Mouse (Mus musculus) liver, adult 2 months (tissue): ENCODE data around the gene Gm266. TPM values are rescaled to one million over a fixed set of nuclear protein-coding genes. Genes with fewer than 3 reads are reported as not detected.
"Not testable (repeated sequence)": the region's sequence is repeated elsewhere in the genome, so short reads cannot be mapped to it uniquely, and the experiment has no call there.

ENCODE experiments used
- DNase-seq: peaks from one replicate; pipeline ENCODE4 v3.0.0-alpha.2; 2011; ENCODE audit warnings: low read depth, low spot score; ENCODE audit errors: extremely low read depth
- H3K27ac ChIP-seq: fragments of 200-500 bp; replicated peaks from 2 replicates; pipeline ENCODE4 v1.5.1; 2012; ENCODE audit warnings: low read depth, mild to moderate bottlenecking, control low read depth, inconsistent platforms, low read length; ENCODE audit not compliant: insufficient read depth
- H3K27me3 ChIP-seq: fragments of 200-500 bp; 2 replicates; pipeline ENCODE4 v1.6.1; 2012; ENCODE audit warnings: mild to moderate bottlenecking, moderate library complexity, low read length, inconsistent platforms; ENCODE audit not compliant: control insufficient read depth, insufficient read depth
- H3K36me3 ChIP-seq: fragments of 200-500 bp; 2 replicates; pipeline ENCODE4 v1.6.1; 2012; ENCODE audit warnings: low read length, inconsistent platforms; ENCODE audit not compliant: control insufficient read depth, insufficient read depth
- H3K4me1 ChIP-seq: fragments of 200-500 bp; 2 replicates; pipeline ENCODE4 v1.6.1; 2011; ENCODE audit warnings: low read length; ENCODE audit not compliant: control insufficient read depth, insufficient read depth
- H3K4me3 ChIP-seq: fragments of 200-500 bp; 2 replicates; pipeline ENCODE4 v1.5.1; 2011; ENCODE audit warnings: low read depth, mild to moderate bottlenecking, control low read depth, low read length, moderate library complexity; ENCODE audit not compliant: insufficient read depth
- H3K79me2 ChIP-seq: fragments of 200-500 bp; 2 replicates; pipeline ENCODE4 v1.6.1; 2012; ENCODE audit warnings: inconsistent platforms, mild to moderate bottlenecking, low read length, moderate library complexity; ENCODE audit not compliant: control insufficient read depth, insufficient read depth
- H3K9ac ChIP-seq: fragments of 200-500 bp; 2 replicates; pipeline ENCODE4 v1.6.1; 2012; ENCODE audit warnings: low read depth, mild to moderate bottlenecking, control low read depth, inconsistent platforms, low read length
- CTCF ChIP-seq: fragments of 200-500 bp; IDR thresholded peaks from 2 replicates; pipeline ENCODE4 v1.5.1; 2011; ENCODE audit warnings: low read depth, low read length, control low read depth
- POLR2A ChIP-seq: fragments of 200-500 bp; IDR thresholded peaks from 2 replicates; pipeline ENCODE4 v1.6.1; 2011; ENCODE audit warnings: low read length, control low read depth; ENCODE audit not compliant: insufficient read depth; ENCODE audit errors: extremely low read depth
- WGBS: fragments of 180-500 bp; shearing (Covaris S2); methylation state at CpG from one replicate; pipeline ENCODE4 v1.1.7; 2018; 5-methylcytosine and 5-hydroxymethylcytosine counted together
- polyA plus RNA-seq: library from polyadenylated mRNA; depleted of rRNA; stranded (reverse); fragments of >200 nt; gene quantifications from 2 replicates; pipeline ENCODE4 v1.2.3, GENCODE M21; 2012
- total RNA-seq: library from RNA; depleted of rRNA; stranded (reverse); fragments of >200 nt; gene quantifications from 2 replicates; pipeline ENCODE4 v1.2.3, GENCODE M21; 2014

The Gm266 gene
- total and polyA plus RNA-seq, 2 experiments, result not detected

DNA sequence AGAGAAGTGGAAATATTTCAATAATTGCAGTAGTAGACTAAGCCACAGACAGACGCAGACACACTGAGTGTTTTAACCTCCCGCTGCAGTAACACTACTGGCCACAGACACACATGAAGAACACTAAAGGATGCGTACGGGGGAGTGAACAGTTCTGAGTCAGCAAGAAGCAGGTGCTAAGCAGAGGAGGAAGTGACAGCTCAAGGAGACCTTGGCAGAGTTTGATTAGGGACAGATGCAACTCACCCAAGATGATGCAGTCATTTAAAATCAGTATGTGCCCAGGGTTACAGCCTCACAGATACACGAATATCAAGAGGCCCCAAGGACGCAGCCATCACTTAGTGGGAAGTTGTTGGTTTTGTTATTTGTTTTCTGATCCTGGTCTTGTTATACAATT is 31.2 kb upstream of the Gm266 start:
- DNase-seq, result no peak
- H3K4me3 ChIP-seq, result no peak overlapping the region
- no peak for TF ChIP-seq POLR2A
- TF ChIP-seq CTCF, result no peak
- no peaks in the 10 kb centered on the region for H3K36me3 ChIP-seq
- H3K27ac ChIP-seq, result no peak overlapping the region
- no peaks in the 10 kb centered on the region for H3K27me3 ChIP-seq
- 90% methylated on average over 6 of the region's 6 CpGs for WGBS
- H3K79me2 ChIP-seq, result no peaks in the 10 kb centered on the region
- no peak overlapping the region for H3K9ac ChIP-seq
- H3K4me1 ChIP-seq, result peaks cover 16% of the 10 kb centered on the region

DNA sequence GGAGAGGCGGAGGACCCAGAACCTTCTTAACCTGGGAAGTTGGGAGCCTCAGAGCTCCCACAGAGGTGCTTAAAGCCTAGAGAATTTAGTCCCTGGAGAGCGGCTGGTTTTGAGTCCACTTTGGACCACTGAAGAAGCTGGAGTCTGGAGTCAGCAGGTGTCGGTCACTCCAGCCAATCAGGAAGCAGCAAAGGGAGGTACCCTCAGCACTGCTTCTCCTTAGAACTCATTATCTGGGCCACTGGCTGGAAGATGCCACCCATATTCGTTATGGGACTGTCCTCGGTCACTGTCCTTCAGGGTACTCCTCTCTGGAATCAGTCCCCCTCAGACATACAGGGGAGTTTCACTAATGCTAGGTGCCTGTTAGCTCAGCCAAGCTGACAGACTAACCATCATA is 30.3 kb upstream of the Gm266 start:
- DNase-seq, result no peak
- H3K36me3 ChIP-seq, result no peaks in the 10 kb centered on the region
- H3K27ac ChIP-seq, result no peak overlapping the region
- no peaks in the 10 kb centered on the region for H3K27me3 ChIP-seq
- no peak overlapping the region for H3K4me3 ChIP-seq
- WGBS, result 98% methylated on average over 5 of the region's 5 CpGs
- no peaks in the 10 kb centered on the region for H3K79me2 ChIP-seq
- TF ChIP-seq POLR2A, result no peak
- no peak for TF ChIP-seq CTCF
- H3K4me1 ChIP-seq, result peaks cover 16% of the 10 kb centered on the region
- no peak overlapping the region for H3K9ac ChIP-seq

DNA sequence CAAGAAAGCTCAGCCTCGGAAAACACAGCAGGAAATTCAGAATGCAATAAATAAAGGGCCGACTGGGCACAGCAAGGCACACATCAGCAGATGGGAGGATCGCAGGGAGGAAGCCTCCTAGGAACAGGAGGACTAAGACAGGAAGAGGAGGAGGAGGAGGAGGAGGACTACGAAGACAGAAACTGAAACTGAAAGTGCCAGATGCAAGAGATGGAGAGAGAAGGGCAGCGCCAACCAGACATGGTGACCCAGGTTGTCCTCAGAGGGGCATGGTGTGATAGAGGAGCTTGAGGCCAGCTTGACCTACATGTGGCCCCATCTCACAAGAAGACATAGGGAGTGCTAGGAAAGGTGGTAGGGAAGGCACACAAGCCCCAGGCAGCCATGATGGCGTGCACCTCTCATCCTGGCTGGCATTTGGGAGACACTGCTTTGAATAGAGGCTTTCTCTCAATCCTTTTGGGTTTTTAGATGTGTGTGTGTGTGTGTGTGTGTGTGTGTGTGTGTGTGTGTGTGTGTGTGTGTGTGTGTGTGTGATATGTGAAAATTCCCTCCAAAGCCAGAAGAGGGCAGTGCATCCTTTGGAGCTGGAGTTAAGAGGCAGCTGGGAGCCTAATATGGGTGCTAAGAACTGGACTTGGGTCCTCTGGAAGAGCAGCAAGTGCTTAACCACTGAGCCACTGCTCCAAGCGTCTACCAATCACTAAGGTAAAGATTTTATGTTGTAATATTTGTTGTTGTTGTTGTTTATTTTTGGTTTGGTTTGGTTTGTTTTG is 29.4 kb upstream of the Gm266 start:
- Histone ChIP-seq H3K4me1 (peaks cover 16% of the 10 kb centered on the region), H3K27ac (peak overlapping the region; percentile 32), H3K36me3 (no peaks in the 10 kb centered on the region), H3K79me2 (no peaks in the 10 kb centered on the region), H3K4me3 (no peak overlapping the region), H3K9ac (no peak overlapping the region), H3K27me3 (no peaks in the 10 kb centered on the region)
- no peak for TF ChIP-seq CTCF
- TF ChIP-seq POLR2A, result no peak
- no peak for DNase-seq
- 66% methylated on average over 7 of the region's 7 CpGs for WGBS

DNA sequence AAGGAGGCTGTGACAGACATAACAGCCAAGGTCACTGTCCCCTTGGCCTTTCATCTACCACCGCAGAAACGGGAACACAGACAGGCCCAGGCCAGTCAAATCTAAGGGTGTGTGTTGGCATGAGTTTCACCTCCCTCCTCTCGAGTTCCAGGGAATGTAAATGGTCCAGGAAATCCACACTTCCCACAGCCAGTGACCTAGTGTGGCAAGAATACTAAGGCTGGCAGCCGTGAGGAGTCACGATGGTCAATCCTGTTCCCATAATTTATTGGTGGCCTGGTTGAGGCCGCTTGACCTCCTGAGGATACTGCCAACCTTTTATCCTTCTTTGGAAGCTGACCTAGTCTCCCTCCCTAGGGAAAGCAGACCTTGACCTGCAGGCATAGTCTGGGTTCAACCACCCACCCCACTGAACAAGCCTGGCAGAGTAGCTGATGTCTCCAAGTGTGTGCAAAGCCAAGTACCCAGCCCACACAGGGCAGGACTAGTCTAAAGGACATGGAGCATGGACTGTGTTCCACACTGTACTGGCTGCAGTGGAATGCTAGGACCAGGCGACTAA is 28.7 kb upstream of the Gm266 start:
- 9% methylated on average over 7 of the region's 7 CpGs for WGBS
- peak; percentile 96 for DNase-seq
- H3K36me3 ChIP-seq, result no peaks in the 10 kb centered on the region
- TF ChIP-seq CTCF (no peak), POLR2A (no peak)
- H3K4me1 ChIP-seq, result peaks cover 16% of the 10 kb centered on the region
- peak overlapping the region; percentile 32 for H3K27ac ChIP-seq
- H3K79me2 ChIP-seq, result no peaks in the 10 kb centered on the region
- H3K9ac ChIP-seq, result no peak overlapping the region
- no peaks in the 10 kb centered on the region for H3K27me3 ChIP-seq
- H3K4me3 ChIP-seq, result no peak overlapping the region

DNA sequence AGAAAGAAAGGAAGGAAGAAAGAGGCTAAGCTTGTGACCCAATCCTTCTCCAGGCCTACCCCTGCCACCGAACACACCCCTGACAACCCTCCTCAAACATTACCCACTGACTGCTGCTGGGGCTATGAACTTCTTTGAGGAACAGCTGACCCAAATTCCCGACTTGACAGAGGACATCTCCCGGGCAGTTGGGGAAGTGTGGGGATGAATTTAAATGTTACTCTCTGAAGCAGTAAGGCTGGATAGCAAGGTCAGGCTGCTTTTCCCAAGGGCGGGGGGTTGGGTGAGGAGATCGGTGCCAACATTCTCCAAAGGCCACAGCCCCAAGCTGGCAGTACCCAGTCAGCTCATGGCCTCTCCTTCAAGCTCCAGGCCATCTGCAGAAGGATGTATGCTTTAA is 28.1 kb upstream of the Gm266 start:
- Histone ChIP-seq H3K9ac (no peak overlapping the region), H3K27me3 (no peaks in the 10 kb centered on the region), H3K79me2 (no peaks in the 10 kb centered on the region), H3K27ac (no peak overlapping the region), H3K4me3 (no peak overlapping the region), H3K36me3 (no peaks in the 10 kb centered on the region), H3K4me1 (peaks cover 16% of the 10 kb centered on the region)
- TF ChIP-seq POLR2A (no peak), CTCF (no peak)
- no peak for DNase-seq
- 80% methylated on average over 5 of the region's 5 CpGs for WGBS

DNA sequence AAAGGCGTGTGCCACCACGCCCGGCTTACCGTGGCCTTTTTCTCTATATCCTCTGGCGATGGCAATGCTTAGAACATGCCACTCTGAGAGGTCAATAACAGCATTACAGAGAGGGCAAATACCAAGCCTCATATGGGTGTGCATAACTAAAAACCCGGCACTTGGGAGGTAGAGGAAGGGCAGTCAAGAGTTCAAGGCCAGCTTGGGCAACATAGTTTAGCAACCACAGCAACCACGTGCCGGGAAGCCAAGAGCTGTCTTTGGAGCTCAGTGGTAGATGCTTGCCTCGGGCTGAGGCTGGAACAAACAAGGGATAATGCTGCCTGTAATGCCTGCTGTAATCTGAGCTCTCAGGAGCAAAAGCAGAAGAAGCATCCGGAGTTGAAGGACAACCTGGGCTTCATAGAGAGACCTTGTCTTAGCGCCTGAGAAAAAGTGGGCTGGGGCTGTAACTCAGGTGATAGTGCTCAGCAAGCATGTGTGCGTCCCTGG is 27.0 kb upstream of the Gm266 start:
- Histone ChIP-seq H3K27me3 (no peaks in the 10 kb centered on the region), H3K4me1 (peaks cover 11% of the 10 kb centered on the region), H3K36me3 (no peaks in the 10 kb centered on the region), H3K9ac (no peak overlapping the region), H3K27ac (no peak overlapping the region), H3K79me2 (no peaks in the 10 kb centered on the region), H3K4me3 (no peak overlapping the region)
- peak; percentile 46 for DNase-seq
- TF ChIP-seq CTCF (no peak), POLR2A (no peak)
- WGBS, result 68% methylated on average over 12 of the region's 12 CpGs

DNA sequence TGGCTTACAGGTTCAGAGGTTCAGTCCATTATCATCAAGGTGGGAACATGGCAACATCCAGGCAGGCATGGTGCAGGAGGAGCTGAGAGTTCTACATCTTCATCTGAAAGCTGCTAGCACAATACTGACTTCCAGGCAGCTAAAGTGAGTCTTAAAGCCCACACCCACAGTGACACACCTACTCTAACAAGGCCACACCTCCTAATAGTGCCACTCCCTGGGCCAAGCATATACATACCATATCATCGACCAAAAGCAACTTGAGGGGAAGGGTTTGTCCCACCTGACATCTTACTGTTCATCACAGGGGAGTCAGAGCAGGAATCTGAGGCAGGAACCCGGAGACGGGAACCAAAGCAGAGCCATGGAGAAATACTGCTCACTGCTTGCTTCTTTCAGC is 22.8 kb upstream of the Gm266 start:
- WGBS, result 79% methylated on average over 3 of the region's 3 CpGs
- not testable (repeated sequence) for H3K79me2 ChIP-seq, DNase-seq, H3K4me3 ChIP-seq, H3K4me1 ChIP-seq, H3K27me3 ChIP-seq, H3K36me3 ChIP-seq, H3K9ac ChIP-seq, H3K27ac ChIP-seq
